Mouse (Mus musculus): ENCODE measurements at regions not wholly inside any gene's neighbourhood (a gene's known extent, or its start where the extent isn't known, plus 50 kb on each side); places are given as distances from the start of the nearest gene placed in this dataset.
"Not testable (repeated sequence)": the region's sequence is repeated elsewhere in the genome, so short reads cannot be mapped to it uniquely, and the experiment has no call there.

- no peak for DNase-seq (ENCODE audit: low read depth, low spot score)
Measured at GRCm38 (mm10) chr7:36224416-36224815, 421.6 kb upstream of the Zfp507 start.

- DNase-seq (ENCODE audit: low read depth, low spot score), result no peak
Measured at GRCm38 (mm10) chr7:36218386-36218785, 415.6 kb upstream of the Zfp507 start.

GRCm38 (mm10) chr7:36210034-36210433, 407.2 kb upstream of the Zfp507 start:
- DNase-seq (ENCODE audit: low read depth, low spot score), result no peak

GRCm38 (mm10) chr7:36207525-36208260, 404.9 kb upstream of the Zfp507 start:
- DNase-seq (ENCODE audit: low read depth, low spot score), result peak; percentile 33

- no peak for DNase-seq (ENCODE audit: low read depth, low spot score)
Measured at GRCm38 (mm10) chr7:36198091-36198700, 395.4 kb upstream of the Zfp507 start.

- DNase-seq (ENCODE audit: low read depth, low spot score), result no peak
Measured at GRCm38 (mm10) chr7:36196154-36196720, 393.4 kb upstream of the Zfp507 start.

GRCm38 (mm10) chr7:36192645-36193044, 389.8 kb upstream of the Zfp507 start:
- DNase-seq (ENCODE audit: low read depth, low spot score), result no peak

- DNase-seq (ENCODE audit: low read depth, low spot score), result no peak
Measured at GRCm38 (mm10) chr7:36177947-36178346, 375.1 kb upstream of the Zfp507 start.

- peak; percentile 15 for DNase-seq (ENCODE audit: low read depth, low spot score)
Measured at GRCm38 (mm10) chr7:36175296-36175695, 372.5 kb upstream of the Zfp507 start.

- not testable (repeated sequence) for DNase-seq (ENCODE audit: low read depth, low spot score)
Measured at GRCm38 (mm10) chr7:36172511-36172910, 369.7 kb upstream of the Zfp507 start.

- DNase-seq (ENCODE audit: low read depth, low spot score), result no peak
Measured at GRCm38 (mm10) chr7:36157270-36157945, 354.6 kb upstream of the Zfp507 start.

GRCm38 (mm10) chr7:36156595-36156994, 353.8 kb upstream of the Zfp507 start:
- no peak for DNase-seq (ENCODE audit: low read depth, low spot score)

GRCm38 (mm10) chr7:36155576-36155975, 352.8 kb upstream of the Zfp507 start:
- no peak for DNase-seq (ENCODE audit: low read depth, low spot score)

GRCm38 (mm10) chr7:36155159-36155558, 352.4 kb upstream of the Zfp507 start:
- no peak for DNase-seq (ENCODE audit: low read depth, low spot score)

- DNase-seq (ENCODE audit: low read depth, low spot score), result no peak
Measured at GRCm38 (mm10) chr7:36150871-36151560, 348.2 kb upstream of the Zfp507 start.

GRCm38 (mm10) chr7:36136571-36136970, 333.8 kb upstream of the Zfp507 start:
- no peak for DNase-seq (ENCODE audit: low read depth, low spot score)

- no peak for DNase-seq (ENCODE audit: low read depth, low spot score)
Measured at GRCm38 (mm10) chr7:36134557-36134956, 331.8 kb upstream of the Zfp507 start.

- no peak for DNase-seq (ENCODE audit: low read depth, low spot score)
Measured at GRCm38 (mm10) chr7:36133658-36134143, 330.9 kb upstream of the Zfp507 start.

GRCm38 (mm10) chr7:36133026-36133425, 330.2 kb upstream of the Zfp507 start:
- DNase-seq (ENCODE audit: low read depth, low spot score), result no peak

- DNase-seq (ENCODE audit: low read depth, low spot score), result no peak
Measured at GRCm38 (mm10) chr7:36132569-36132968, 329.8 kb upstream of the Zfp507 start.

GRCm38 (mm10) chr7:36097054-36097453, 294.3 kb upstream of the Zfp507 start:
- no peak for DNase-seq (ENCODE audit: low read depth, low spot score)

All from telencephalon, adult 2 months (tissue).